Mouse (Mus musculus) T-helper 1 cell (primary cell): ENCODE results near the gene Tmem8b.

Experiments
- in situ Hi-C: fragments of 300-600 bp; cut with MboI, MseI; formaldehyde crosslinking; loops from one replicate; pipeline ENCODE4 v1.15.1; 2025; ENCODE audit warnings: high pct_unique_total_duplicates

The Tmem8b gene

DNA sequence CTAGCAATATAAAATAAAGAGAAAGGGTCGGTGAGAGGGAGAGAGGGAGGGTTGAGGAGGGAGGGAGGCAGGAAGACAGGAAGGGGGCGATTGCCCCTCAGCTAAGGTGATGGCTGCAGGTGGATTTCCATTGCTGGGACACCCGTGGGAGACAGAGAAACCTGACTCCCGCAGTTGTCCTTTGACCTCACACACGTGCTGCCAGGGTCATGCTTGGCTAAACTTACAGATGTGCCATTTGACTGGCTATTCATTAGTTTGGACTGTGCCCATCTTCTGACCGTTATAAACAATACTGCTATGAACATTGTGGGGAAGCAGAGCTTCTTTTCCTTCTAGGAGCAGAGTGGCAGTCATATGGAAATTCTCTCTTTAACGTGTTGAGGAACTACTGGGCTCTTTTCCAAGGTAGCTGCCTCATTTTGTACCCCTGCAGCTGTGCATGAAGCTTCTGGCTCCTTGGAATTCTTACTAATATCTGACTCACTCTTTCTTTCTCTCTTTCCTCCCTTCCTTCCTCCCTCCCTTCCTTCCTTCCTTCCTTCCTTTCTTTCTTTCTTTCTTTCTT, 45.0 kb downstream of the Tmem8b start:
- in situ Hi-C loops = no loop called here

DNA sequence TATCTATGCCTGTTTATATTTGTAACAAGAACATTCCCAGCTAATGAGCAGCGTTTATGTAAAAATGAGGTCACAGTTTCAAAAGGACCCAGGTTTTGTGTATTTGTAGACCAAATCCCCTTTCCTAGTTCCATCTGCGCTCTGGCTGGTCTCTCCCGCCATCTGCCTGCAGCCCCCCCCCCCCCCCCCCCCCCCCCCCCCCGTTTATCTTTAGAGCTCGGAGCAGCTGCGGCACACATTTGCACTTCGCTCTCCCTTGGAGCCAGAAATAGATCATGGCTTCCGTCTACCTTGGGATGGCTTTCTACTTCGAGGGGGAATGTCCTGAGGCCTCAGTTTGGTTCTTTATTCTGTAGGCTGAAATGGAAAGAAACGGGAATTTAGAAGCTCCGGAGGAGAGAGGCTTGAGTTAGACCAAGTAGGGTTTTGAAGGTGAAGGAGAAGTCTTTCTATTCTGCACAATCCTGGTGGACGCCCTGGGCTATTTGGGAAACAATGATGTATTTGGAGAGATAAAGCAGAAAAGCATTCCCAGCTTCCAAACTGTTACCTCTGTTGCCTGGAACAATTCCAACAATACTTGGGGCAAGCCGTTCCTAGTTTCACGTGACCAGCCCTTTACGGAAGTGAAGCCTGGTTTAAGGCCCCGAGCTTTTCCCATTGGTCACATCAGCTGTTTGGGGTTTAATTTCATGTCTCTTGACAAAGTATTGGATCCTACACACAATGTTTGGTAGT, 51.9 kb downstream of the Tmem8b start:
- in situ Hi-C loops = no loop called here

- in situ Hi-C loops = no loop called here
These were observed 53.4 kb downstream of the Tmem8b start for GRCm38 (mm10) chr4:43722191-43722590.

DNA sequence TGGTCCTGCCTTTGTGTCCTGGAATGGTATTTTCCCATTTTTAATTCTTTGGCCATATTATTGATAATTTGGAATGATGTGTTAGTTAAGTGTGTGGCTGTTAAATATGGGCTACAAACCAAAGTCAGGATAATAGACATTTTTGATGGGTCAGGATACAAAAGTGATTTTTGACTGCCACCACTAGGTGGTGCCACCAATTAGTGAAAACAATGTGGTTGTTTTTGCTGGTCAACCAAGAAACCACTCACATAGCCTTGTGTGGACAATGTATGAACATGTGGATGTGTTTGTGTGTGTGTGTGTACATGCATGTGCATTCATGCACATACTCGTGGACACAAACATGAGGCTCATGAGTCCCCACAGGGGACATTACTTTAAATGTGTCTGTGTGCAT, 56.0 kb downstream of the Tmem8b start:
- in situ Hi-C loops = no loop called here

DNA sequence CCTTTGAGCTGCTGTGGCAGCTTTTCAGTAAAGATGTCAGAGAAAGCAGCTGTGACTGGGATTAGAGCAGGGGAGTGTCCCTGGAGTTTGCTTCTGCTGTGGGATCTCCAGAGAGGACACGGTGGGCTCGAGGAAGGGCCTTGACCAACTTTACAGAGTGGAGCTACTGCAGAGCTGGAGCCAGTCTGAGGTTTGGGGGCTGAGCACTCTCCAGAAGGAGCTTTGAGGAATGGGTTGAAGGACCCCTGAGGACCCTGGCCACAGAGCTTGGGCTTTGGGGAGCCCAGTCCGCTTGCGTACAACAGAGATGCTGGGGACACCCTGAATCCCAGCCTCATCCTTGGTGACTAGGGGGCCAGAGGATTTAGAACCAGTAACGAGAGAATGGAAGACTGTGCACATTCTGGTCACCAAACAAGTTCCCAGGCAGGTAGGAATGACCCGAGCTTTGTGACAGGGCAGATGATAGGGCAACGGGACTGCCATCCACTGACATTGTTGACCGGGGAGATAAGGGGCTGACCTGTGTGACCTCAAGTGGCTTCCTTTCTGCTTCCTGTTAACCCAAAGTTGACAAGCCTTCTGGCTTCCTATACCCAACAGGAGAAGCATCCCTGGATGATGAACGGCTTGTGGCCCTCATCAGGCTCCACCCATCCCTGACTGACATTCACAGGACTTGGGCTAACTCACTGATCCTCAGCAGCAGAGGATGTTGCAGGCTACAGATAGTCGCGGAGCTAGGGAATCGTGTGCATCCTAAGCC, 57.6 kb downstream of the Tmem8b start:
- in situ Hi-C loops = no loop called here

DNA sequence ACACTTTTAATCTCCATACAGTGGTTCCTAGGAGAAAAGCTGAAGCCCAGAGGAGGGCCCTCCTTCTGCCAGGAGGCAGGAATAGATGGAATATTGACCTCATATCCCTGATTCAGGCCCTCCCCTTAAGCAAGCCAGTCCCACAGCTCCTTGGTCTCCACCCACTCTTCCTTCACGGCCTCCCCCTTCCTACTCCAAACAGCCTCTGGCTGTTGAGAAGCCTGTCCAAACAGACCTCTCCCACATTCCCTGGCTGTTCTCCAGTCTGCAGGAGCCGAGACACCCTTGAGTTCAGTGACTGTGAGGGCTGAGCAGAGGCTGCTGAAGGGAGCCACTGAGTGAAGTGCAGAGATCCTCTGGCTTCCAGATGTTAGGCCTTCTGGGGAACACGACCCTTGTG, 58.2 kb downstream of the Tmem8b start, which contains the start of gene Hrct1:
TSS of gene Hrct1 (plus strand) at position 194 of the 400 bp plus-strand sequence.
- in situ Hi-C loops = no loop called here

- in situ Hi-C loops = no loop called here
These were observed 59.2 kb downstream of the Tmem8b start for GRCm38 (mm10) chr4:43727718-43728575.

DNA sequence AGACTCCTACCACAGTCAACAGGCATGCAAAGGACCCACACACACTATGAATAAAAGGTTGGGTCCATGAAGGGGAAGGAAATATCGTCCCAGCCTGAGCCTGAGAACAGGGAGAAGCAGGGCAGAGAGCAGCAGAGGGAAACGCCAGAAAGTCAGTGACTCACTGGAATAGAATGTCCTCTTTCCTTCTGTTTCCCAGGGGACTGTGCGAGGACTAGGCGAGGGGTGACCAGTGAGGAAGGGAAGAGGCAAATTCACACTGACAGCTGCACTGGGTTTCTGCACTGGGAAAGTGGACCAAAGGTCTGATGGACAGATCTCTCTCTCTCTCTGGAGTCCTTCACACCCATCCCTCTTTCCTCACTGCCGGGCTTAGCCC, 59.8 kb downstream of the Tmem8b start:
- in situ Hi-C loops = no loop called here

- in situ Hi-C loops = no loop called here
These were observed 60.4 kb downstream of the Tmem8b start for GRCm38 (mm10) chr4:43729126-43729525.

DNA sequence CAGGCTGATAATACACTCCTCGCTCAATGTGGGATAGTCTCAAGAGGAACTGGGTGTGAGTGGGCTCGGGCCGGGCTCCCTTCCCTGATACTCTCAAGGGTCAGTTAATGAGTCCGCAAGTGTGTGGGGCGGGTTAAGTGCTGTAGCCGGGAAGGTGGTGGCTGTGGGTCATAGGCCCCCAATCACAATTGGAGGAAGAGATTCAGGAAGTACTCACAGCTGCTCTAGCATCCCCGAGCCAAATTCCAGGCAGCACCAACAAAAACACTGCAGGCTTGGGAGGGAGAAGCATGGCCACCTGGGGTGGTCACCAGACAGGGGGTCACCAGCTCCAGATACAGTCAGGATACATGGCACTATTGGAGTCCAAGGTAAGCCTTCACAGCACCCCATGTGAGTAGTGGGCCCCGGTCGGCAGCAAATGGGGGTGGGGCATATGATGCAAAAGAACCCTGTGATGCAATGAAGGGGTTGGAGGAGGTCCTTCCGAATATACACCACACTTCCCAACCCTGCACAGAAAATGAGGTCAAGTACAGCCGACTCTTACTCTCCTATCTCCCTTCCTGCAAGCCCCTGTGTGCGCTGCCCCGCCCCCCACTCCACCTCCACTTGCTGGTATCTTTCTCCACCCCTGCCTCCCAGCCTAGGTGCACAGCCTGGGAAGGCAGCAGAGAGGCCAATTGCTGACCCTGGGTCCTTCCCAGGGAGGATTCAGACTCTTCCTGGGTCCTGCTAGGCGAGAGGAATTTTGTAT, 61.2 kb downstream of the Tmem8b start, which contains the start of gene Spaar:
TSS of gene Spaar (plus strand) at position 241 of the 757 bp plus-strand sequence.
- in situ Hi-C loops = no loop called here

DNA sequence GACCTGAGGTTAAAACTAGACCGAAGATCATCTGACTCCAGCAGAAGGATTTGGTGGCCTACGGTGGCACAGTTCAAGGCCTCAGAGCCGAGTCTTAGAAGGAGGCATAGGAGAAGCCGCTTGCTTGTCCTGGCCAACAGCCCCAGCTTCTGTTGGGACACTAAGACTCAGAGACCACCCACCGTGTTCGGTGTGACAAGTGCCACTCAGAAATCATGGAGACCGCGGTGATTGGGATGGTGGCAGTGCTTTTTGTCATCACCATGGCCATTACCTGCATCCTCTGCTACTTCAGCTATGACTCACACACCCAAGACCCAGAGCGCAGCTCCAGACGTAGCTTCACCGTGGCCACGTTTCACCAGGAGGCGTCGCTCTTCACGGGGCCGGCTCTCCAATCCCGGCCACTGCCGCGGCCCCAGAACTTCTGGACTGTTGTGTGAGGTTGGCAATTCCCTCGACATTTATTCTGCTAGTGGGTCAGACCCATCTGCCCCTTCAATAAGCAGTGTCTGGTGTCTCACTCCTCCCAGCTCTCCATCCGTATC, 62.1 kb downstream of the Tmem8b start:
- in situ Hi-C loops = no loop called here

- in situ Hi-C loops = no loop called here
These were observed 63.4 kb downstream of the Tmem8b start for GRCm38 (mm10) chr4:43732171-43732570.

DNA sequence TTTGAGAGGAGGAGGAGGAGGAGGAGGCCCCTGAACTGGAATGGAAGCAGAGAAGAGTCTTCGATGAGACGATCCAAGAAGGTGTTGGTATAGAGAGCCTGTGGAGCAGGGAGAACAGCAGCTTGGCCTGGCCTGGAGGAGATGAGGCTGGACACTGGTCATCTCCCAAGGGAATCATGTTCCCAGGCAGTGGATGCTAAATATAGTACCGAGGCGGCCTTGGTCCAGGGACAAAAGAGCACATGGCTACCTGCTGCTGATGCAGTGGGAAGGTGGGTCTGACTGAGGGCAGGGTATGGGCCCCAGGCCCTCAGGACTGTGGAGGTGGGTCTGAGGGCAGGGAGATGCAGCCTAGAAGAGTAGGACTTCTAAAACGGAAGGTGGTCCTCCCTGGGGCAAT, 64.4 kb downstream of the Tmem8b start:
- in situ Hi-C loops = no loop called here

GRCm38 (mm10) chr4:43737144-43737543, 68.4 kb downstream of the Tmem8b start:
- in situ Hi-C loops = no loop called here

DNA sequence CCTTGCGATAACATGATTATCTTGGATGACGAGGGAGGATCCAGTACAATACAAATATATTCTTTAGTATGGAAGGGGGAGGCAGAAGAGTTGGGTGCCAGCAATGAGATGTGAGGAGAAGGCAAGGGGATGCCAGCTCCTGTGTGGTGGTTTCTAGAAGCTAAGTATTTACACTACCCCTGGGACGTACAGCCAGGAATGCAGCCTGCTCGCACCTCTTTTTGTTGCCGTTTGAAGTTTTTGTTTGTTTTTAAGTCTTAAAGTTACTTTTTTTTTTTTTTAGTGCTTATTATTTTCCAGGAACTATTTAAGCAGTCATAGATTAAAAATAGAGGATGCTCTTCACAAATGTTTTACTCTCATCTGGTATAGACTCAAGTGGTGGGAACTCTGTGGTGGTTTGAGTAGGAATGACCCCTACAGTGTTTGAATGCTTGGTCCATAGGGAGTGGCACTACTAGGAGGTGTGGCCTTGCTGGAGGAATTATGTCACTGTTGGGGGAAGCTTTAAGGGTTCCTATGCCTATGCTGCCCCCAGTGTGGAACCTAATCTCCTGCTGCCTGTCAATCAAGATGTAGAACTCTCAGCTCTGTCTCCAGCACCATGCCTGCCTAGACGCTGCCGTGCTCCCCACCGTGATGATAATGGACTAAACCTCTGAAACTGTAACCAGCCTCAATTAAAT, 70.4 kb downstream of the Tmem8b start:
- in situ Hi-C loops = no loop called here

GRCm38 (mm10) chr4:43741526-43741925, 72.8 kb downstream of the Tmem8b start:
- in situ Hi-C loops = no loop called here
